Mouse (Mus musculus): ENCODE measurements at regions not wholly inside any gene's neighbourhood (a gene's known extent, or its start where the extent isn't known, plus 50 kb on each side); places are given as distances from the start of the nearest gene placed in this dataset.
"Not testable (repeated sequence)": the region's sequence is repeated elsewhere in the genome, so short reads cannot be mapped to it uniquely, and the experiment has no call there.

- intact Hi-C loops (cut with DNase I), result no loop called here
- DNase-seq, result no peak
These were observed 329.8 kb upstream of the Hsf2 start for GRCm38 (mm10) chr10:57156426-57156825.

GRCm38 (mm10) chr10:57156912-57157311 is 329.3 kb upstream of the Hsf2 start:
- peak; percentile 15 to 26 for DNase-seq
- intact Hi-C loops (cut with DNase I), result no loop called here

GRCm38 (mm10) chr10:57160546-57160945 is 325.6 kb upstream of the Hsf2 start:
- intact Hi-C loops (cut with DNase I), result no loop called here
- DNase-seq, result no peak

GRCm38 (mm10) chr10:57163359-57163758 is 322.8 kb upstream of the Hsf2 start:
- intact Hi-C loops (cut with DNase I), result no loop called here

GRCm38 (mm10) chr10:57183560-57183959 is 302.6 kb upstream of the Hsf2 start:
- DNase-seq, result peak; percentile 38 to 48
- intact Hi-C loops (cut with DNase I), result loop anchor here (1.0 to 5.0 kb wide), 6 partner anchors 67 to 814 kb away; no protein-coding TSS in a partner anchor

More at GRCm38 (mm10) chr10:57163359-57163758, 322.8 kb upstream of the Hsf2 start:
- no peak for DNase-seq

GRCm38 (mm10) chr10:57210701-57211100 is 275.5 kb upstream of the Hsf2 start:
- intact Hi-C loops (cut with DNase I), result no loop called here
- DNase-seq, result no peak

GRCm38 (mm10) chr10:57231117-57231516 is 255.1 kb upstream of the Hsf2 start:
- DNase-seq, result no peak
- intact Hi-C loops (cut with DNase I), result no loop called here

- intact Hi-C loops (cut with DNase I), result no loop called here
- no peak for DNase-seq
These were observed 205.0 kb upstream of the Hsf2 start for GRCm38 (mm10) chr10:57281220-57281619.

- no peak for DNase-seq
- intact Hi-C loops (cut with DNase I), result no loop called here
These were observed 203.3 kb upstream of the Hsf2 start for GRCm38 (mm10) chr10:57282896-57283295.

- DNase-seq, result no peak
- intact Hi-C loops (cut with DNase I), result no loop called here
These were observed 194.6 kb upstream of the Hsf2 start for GRCm38 (mm10) chr10:57291596-57291995.

GRCm38 (mm10) chr10:57313799-57314198 is 172.4 kb upstream of the Hsf2 start:
- intact Hi-C loops (cut with DNase I), result no loop called here

GRCm38 (mm10) chr10:57317067-57317466 is 169.1 kb upstream of the Hsf2 start:
- DNase-seq, result no peak
- intact Hi-C loops (cut with DNase I), result loop anchor here (2.0 to 5.0 kb wide), 2 partner anchors 135 to 948 kb away; no protein-coding TSS in a partner anchor

More at GRCm38 (mm10) chr10:57313799-57314198, 172.4 kb upstream of the Hsf2 start:
- no peak for DNase-seq

GRCm38 (mm10) chr10:57319171-57319570 is 167.0 kb upstream of the Hsf2 start:
- intact Hi-C loops (cut with DNase I), result loop anchor here (5.0 kb wide), 1 partner anchor 137 kb away; no protein-coding TSS in a partner anchor
- no peak for DNase-seq

GRCm38 (mm10) chr10:57322717-57323424 is 163.3 kb upstream of the Hsf2 start:
- intact Hi-C loops (cut with DNase I), result no loop called here
- DNase-seq, result no peak

- intact Hi-C loops (cut with DNase I), result no loop called here
- DNase-seq, result no peak
These were observed 162.0 kb upstream of the Hsf2 start for GRCm38 (mm10) chr10:57324226-57324625.

GRCm38 (mm10) chr10:57362781-57363180 is 123.4 kb upstream of the Hsf2 start:
- intact Hi-C loops (cut with DNase I); DNase-seq: not testable (repeated sequence)
